Mouse (Mus musculus) cerebellum, postnatal 10 days (tissue): ENCODE data around the gene Galr2.
A peak's percentile ranks its signal among the peaks of the same experiment; 100 is the strongest.
"Not testable (repeated sequence)": the region's sequence is repeated elsewhere in the genome, so short reads cannot be mapped to it uniquely, and the experiment has no call there.

ENCODE experiments used
- DNase-seq, 2 experiments: peaks; one replicate each; pipeline ENCODE4 v3.0.0; 2021; ENCODE audit warnings: mixed read lengths in 2 of 2

The Galr2 gene

GRCm38 (mm10) chr11:116272589-116273468 is 7.9 kb upstream of the Galr2 start:
- DNase-seq: no peak

GRCm38 (mm10) chr11:116273469-116274044 is 7.2 kb upstream of the Galr2 start:
- DNase-seq: no peak

GRCm38 (mm10) chr11:116274045-116274666 is 6.6 kb upstream of the Galr2 start, which contains the start of gene Srp68:
TSS of gene Srp68 (minus strand) at chr11:116274217.
- peak; percentile 93 to 96 for DNase-seq

- DNase-seq: not testable (repeated sequence)
Observed at GRCm38 (mm10) chr11:116277184-116277583, 3.6 kb upstream of the Galr2 start.

- DNase-seq: no peak
Observed at GRCm38 (mm10) chr11:116281671-116282070, 932 bp downstream of the Galr2 start.

GRCm38 (mm10) chr11:116282089-116282488 is 1.4 kb downstream of the Galr2 start:
- no peak for DNase-seq

GRCm38 (mm10) chr11:116282912-116283521 is 2.3 kb downstream of the Galr2 start:
- peak in 1 of 2 experiments; percentile 16 for DNase-seq

GRCm38 (mm10) chr11:116283982-116284381 is 3.2 kb downstream of the Galr2 start:
- no peak for DNase-seq

GRCm38 (mm10) chr11:116285770-116286191 is 5.0 kb downstream of the Galr2 start:
- peak; percentile 55 to 62 for DNase-seq

GRCm38 (mm10) chr11:116287351-116287750 is 6.6 kb downstream of the Galr2 start:
- peak in 1 of 2 experiments; percentile 38 for DNase-seq

GRCm38 (mm10) chr11:116290556-116290955 is 9.8 kb downstream of the Galr2 start:
- no peak for DNase-seq

GRCm38 (mm10) chr11:116292401-116292800 is 11.7 kb downstream of the Galr2 start:
- DNase-seq: no peak

GRCm38 (mm10) chr11:116293538-116294137 is 12.9 kb downstream of the Galr2 start:
- DNase-seq: no peak

GRCm38 (mm10) chr11:116294319-116294718 is 13.6 kb downstream of the Galr2 start:
- DNase-seq: peak; percentile 71 to 75

GRCm38 (mm10) chr11:116296191-116296734 is 15.5 kb downstream of the Galr2 start:
- peak in 1 of 2 experiments; percentile 32 for DNase-seq

GRCm38 (mm10) chr11:116297017-116297416 is 16.3 kb downstream of the Galr2 start:
- peak in 1 of 2 experiments; percentile 25 for DNase-seq

- DNase-seq: peak; percentile 67 to 69
Observed at GRCm38 (mm10) chr11:116298221-116298620, 17.5 kb downstream of the Galr2 start.

- DNase-seq: peak; percentile 71 to 77
Observed at GRCm38 (mm10) chr11:116298621-116299020, 17.9 kb downstream of the Galr2 start.

- peak in 1 of 2 experiments; percentile 25 for DNase-seq
Observed at GRCm38 (mm10) chr11:116305423-116305822, 24.7 kb downstream of the Galr2 start.

GRCm38 (mm10) chr11:116306126-116306982 is 25.6 kb downstream of the Galr2 start:
- peak; percentile 98 for DNase-seq
